Mouse (Mus musculus): ENCODE measurements around the gene Camk1d. TPM values are rescaled to one million over a fixed set of nuclear protein-coding genes. Genes with fewer than 3 reads are reported as not detected.

Gene Camk1d
- polyA plus RNA-seq, 1 experiment from 2014 or later, result 11.3 TPM

DNA sequence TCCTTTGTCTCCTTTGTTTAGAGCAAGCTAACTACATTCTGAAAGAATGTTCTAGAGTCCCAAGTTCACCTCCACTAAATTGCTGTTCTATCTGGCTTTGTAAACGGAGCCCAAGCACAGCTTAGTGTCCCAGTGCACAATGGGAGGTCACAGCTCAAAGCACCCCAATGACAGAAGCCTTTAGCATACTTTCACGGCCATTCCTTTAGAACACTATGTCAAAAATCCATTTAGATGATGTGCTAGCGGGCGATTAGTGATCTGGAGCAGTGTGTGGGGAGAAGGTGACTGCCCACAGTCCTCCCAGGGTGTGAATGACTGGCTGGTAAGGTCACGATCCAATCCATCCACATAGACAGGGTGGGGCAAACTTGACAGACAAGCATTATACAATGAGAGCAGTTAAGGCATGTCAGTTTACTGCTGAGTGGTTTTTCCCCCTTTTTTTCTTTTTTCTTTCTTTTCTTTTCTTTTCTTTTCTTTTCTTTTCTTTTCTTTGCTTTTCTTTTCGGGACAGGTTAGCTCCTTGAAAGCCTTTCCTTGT lies 341.4 kb downstream of the Camk1d start:
- Histone ChIP-seq H3K4me2 (ENCODE audit: low read depth, low read length) (no peak overlapping the region), H3K27me3 (ENCODE audit: control insufficient read depth, insufficient read depth, low read length) (no peaks in the 10 kb centered on the region), H3K9ac (ENCODE audit: low read length) (no peak overlapping the region), H3K4me3 (replicated peaks; ENCODE audit: low read length) (no peak overlapping the region), H3K36me3 (ENCODE audit: control insufficient read depth, insufficient read depth, low read length) (no peaks in the 10 kb centered on the region), H3K9me3 (replicated peaks; ENCODE audit: control insufficient read depth, low read length) (no peaks in the 10 kb centered on the region), H3K27ac (ENCODE audit: low read length) (no peak overlapping the region), H3K4me1 (ENCODE audit: control insufficient read depth, insufficient read depth, low read length) (no peaks in the 10 kb centered on the region)
- ATAC-seq (ENCODE audit: insufficient read depth, low FRiP score), result no peak
- 55% methylated on average over 6 of the region's 6 CpGs for WGBS

DNA sequence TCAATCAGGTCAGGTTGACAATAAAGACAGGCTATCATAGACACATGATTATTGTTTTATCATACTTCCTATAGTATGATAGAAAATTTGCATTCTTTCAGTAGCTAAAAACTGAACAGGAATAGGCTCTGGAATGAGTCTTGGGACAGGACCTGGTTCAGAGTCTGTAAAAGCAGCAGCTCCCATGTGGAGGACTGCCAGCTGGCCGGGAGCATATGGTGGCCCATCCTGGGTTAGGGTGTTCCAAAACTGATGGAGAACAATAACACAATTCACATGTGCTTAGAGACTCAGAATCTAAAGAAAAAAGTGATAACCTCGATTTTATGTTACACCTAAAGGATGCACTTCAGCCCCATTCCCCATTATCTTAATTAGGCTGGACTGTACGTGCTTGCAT lies 343.0 kb downstream of the Camk1d start:
- Histone ChIP-seq H3K4me2 (ENCODE audit: low read depth, low read length) (no peak overlapping the region), H3K4me1 (ENCODE audit: control insufficient read depth, insufficient read depth, low read length) (no peaks in the 10 kb centered on the region), H3K36me3 (ENCODE audit: control insufficient read depth, insufficient read depth, low read length) (no peaks in the 10 kb centered on the region), H3K27me3 (ENCODE audit: control insufficient read depth, insufficient read depth, low read length) (no peaks in the 10 kb centered on the region), H3K9ac (ENCODE audit: low read length) (no peak overlapping the region), H3K4me3 (replicated peaks; ENCODE audit: low read length) (no peak overlapping the region), H3K27ac (ENCODE audit: low read length) (no peak overlapping the region), H3K9me3 (replicated peaks; ENCODE audit: control insufficient read depth, low read length) (no peaks in the 10 kb centered on the region)
- ATAC-seq (ENCODE audit: insufficient read depth, low FRiP score), result no peak
- WGBS, result 72% methylated on average over 3 of the region's 3 CpGs

DNA sequence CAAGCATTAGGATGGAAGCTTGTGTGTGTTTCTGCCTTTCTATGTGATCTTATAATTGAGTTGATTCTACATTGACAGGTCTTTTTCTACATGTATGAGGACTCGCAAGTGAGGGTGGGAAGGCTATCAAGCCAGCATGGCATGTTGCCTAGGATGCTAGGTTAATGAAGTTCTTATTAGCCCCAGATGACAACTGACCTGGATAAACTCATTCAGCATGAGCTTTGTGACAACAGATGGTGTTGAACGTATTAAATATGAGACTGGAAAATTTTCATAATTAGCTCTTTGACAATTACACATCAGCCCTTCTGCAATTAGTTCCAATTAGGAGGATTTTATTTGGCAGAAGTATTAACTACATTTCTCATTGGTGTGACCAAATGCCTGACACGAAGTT lies 343.7 kb downstream of the Camk1d start:
- no peaks in the 10 kb centered on the region for H3K36me3 ChIP-seq (ENCODE audit: control insufficient read depth, insufficient read depth, low read length)
- no peak overlapping the region for H3K27ac ChIP-seq (ENCODE audit: low read length)
- no peak for ATAC-seq (ENCODE audit: insufficient read depth, low FRiP score)
- no peak overlapping the region for H3K4me2 ChIP-seq (ENCODE audit: low read depth, low read length)
- WGBS, result 81% methylated on average over 3 of the region's 3 CpGs
- no peak overlapping the region for H3K4me3 ChIP-seq (replicated peaks; ENCODE audit: low read length)
- no peaks in the 10 kb centered on the region for H3K27me3 ChIP-seq (ENCODE audit: control insufficient read depth, insufficient read depth, low read length)
- no peak overlapping the region for H3K9ac ChIP-seq (ENCODE audit: low read length)
- no peaks in the 10 kb centered on the region for H3K9me3 ChIP-seq (replicated peaks; ENCODE audit: control insufficient read depth, low read length)
- H3K4me1 ChIP-seq (ENCODE audit: control insufficient read depth, insufficient read depth, low read length), result no peaks in the 10 kb centered on the region

DNA sequence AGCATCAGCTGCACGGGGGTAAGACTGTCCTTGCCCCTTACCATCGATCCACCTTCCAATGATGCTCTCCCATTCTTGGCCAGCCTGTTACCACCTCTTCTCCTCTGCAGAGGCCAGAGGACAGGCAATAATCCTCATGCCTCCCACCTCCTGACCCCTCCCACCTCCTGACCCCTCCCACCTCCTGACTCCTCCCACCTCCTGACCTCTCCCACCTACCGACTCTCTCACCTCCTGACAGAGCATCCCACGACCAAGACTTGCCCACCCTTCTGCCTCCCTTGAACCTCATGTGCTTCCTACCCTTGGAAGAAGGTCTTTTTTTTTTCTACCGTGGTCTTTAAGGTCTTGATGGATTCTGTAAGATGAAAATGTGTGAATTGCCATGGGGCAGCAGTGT lies 350.5 kb downstream of the Camk1d start:
- Histone ChIP-seq H3K4me1 (ENCODE audit: control insufficient read depth, insufficient read depth, low read length) (no peaks in the 10 kb centered on the region), H3K27ac (ENCODE audit: low read length) (no peak overlapping the region), H3K4me2 (ENCODE audit: low read depth, low read length) (no peak overlapping the region), H3K36me3 (ENCODE audit: control insufficient read depth, insufficient read depth, low read length) (no peaks in the 10 kb centered on the region), H3K4me3 (replicated peaks; ENCODE audit: low read length) (no peak overlapping the region), H3K27me3 (ENCODE audit: control insufficient read depth, insufficient read depth, low read length) (no peaks in the 10 kb centered on the region), H3K9ac (ENCODE audit: low read length) (no peak overlapping the region), H3K9me3 (replicated peaks; ENCODE audit: control insufficient read depth, low read length) (no peaks in the 10 kb centered on the region)
- no peak for ATAC-seq (ENCODE audit: insufficient read depth, low FRiP score)
- WGBS, result 60% methylated on average over 5 of the region's 5 CpGs

- Histone ChIP-seq H3K36me3 (ENCODE audit: control insufficient read depth, insufficient read depth, low read length) (no peaks in the 10 kb centered on the region), H3K4me2 (ENCODE audit: low read depth, low read length) (no peak overlapping the region), H3K27me3 (ENCODE audit: control insufficient read depth, insufficient read depth, low read length) (no peaks in the 10 kb centered on the region), H3K9ac (ENCODE audit: low read length) (no peak overlapping the region), H3K9me3 (replicated peaks; ENCODE audit: control insufficient read depth, low read length) (no peaks in the 10 kb centered on the region), H3K27ac (ENCODE audit: low read length) (no peak overlapping the region), H3K4me3 (replicated peaks; ENCODE audit: low read length) (no peak overlapping the region), H3K4me1 (ENCODE audit: control insufficient read depth, insufficient read depth, low read length) (no peaks in the 10 kb centered on the region)
- ATAC-seq (ENCODE audit: insufficient read depth, low FRiP score), result no peak
- WGBS, result 66% methylated on average over 5 of the region's 5 CpGs
Measured at GRCm38 (mm10) chr2:5358049-5358448, 356.3 kb downstream of the Camk1d start.

DNA sequence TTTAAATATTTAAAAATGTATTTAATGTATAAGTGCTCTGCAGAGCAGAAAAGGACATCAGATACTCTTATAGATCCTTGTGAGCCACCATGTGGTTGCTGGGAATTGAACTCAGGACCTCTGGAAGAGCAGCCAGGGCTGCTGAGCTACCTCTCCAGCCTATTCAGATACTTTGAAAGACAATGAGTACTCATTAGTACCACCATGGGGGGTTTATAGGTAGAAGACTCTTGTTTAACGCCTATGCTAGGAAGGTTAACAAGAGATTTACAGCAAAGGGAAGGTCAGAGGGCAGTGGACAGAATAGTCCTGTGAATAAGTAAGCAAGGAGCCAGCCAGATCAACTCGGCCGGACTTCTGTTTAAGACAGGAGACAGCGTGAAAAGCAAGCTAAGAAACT lies 357.3 kb downstream of the Camk1d start:
- Histone ChIP-seq H3K36me3 (ENCODE audit: control insufficient read depth, insufficient read depth, low read length) (no peaks in the 10 kb centered on the region), H3K27me3 (ENCODE audit: control insufficient read depth, insufficient read depth, low read length) (no peaks in the 10 kb centered on the region), H3K9me3 (replicated peaks; ENCODE audit: control insufficient read depth, low read length) (no peaks in the 10 kb centered on the region), H3K27ac (ENCODE audit: low read length) (no peak overlapping the region), H3K4me3 (replicated peaks; ENCODE audit: low read length) (no peak overlapping the region), H3K9ac (ENCODE audit: low read length) (no peak overlapping the region), H3K4me2 (ENCODE audit: low read depth, low read length) (no peak overlapping the region), H3K4me1 (ENCODE audit: control insufficient read depth, insufficient read depth, low read length) (no peaks in the 10 kb centered on the region)
- WGBS, result 77% methylated on average over 4 of the region's 4 CpGs
- ATAC-seq (ENCODE audit: insufficient read depth, low FRiP score), result no peak

DNA sequence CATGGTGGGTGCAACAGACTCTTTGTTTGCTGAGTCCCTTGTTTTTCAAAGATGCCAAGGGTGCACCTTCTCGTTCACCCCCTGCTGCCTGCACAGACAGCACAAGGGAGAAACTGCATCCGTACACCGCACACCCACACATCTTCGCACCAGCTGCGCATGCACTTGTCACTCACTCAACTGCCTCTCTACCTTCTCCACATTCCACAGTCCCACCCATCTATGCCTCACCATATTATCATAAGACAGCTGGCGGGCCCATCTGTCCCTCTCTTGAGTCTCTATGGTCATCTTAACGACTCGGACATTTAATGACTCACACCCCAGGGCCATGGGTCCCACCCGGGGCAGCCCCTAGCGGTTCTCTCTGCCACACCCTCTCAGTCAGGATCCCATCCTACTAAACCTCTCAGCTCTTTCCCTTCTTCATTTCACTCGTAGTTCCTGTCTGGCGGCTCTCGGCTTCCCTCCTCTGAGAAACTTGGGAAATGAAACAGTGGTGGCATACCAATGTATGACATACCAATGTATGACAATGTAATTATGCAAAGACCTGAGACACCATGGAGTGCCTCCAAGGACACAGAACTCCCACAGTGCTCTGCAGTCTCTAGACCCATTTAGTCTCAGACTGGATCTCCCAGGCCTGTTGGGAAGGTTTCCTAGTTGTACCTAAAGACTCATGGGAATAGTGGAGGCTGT lies 361.3 kb downstream of the Camk1d start:
- Histone ChIP-seq H3K4me1 (ENCODE audit: control insufficient read depth, insufficient read depth, low read length) (no peaks in the 10 kb centered on the region), H3K36me3 (ENCODE audit: control insufficient read depth, insufficient read depth, low read length) (no peaks in the 10 kb centered on the region), H3K9ac (ENCODE audit: low read length) (no peak overlapping the region), H3K27me3 (ENCODE audit: control insufficient read depth, insufficient read depth, low read length) (no peaks in the 10 kb centered on the region), H3K9me3 (replicated peaks; ENCODE audit: control insufficient read depth, low read length) (no peaks in the 10 kb centered on the region), H3K27ac (ENCODE audit: low read length) (no peak overlapping the region), H3K4me3 (replicated peaks; ENCODE audit: low read length) (no peak overlapping the region), H3K4me2 (ENCODE audit: low read depth, low read length) (no peak overlapping the region)
- WGBS, result 87% methylated on average over 13 of the region's 13 CpGs
- no peak for ATAC-seq (ENCODE audit: insufficient read depth, low FRiP score)

DNA sequence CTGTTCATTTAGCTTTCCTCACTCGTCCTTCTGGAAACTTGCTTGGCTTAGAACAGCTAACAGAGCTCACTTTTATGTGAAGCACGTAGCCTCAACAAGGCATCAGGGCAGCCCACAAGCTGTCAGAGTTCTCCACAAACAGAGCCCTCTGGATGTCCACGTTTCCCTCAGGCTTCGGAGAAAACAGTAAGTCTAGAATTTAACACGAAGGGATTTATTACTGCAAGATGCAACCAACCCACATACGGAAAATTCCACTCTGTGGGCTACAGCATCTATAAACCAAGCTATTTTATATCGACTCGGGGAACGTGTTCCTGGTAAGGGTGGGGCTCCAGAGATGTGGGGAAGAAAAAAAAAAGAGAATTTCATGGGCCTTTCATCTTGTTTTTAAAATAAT lies 369.0 kb downstream of the Camk1d start:
- Histone ChIP-seq H3K4me3 (replicated peaks; ENCODE audit: low read length) (no peak overlapping the region), H3K9me3 (replicated peaks; ENCODE audit: control insufficient read depth, low read length) (no peaks in the 10 kb centered on the region), H3K27ac (ENCODE audit: low read length) (no peak overlapping the region), H3K4me2 (ENCODE audit: low read depth, low read length) (no peak overlapping the region), H3K27me3 (ENCODE audit: control insufficient read depth, insufficient read depth, low read length) (no peaks in the 10 kb centered on the region), H3K9ac (ENCODE audit: low read length) (no peak overlapping the region), H3K36me3 (ENCODE audit: control insufficient read depth, insufficient read depth, low read length) (no peaks in the 10 kb centered on the region), H3K4me1 (ENCODE audit: control insufficient read depth, insufficient read depth, low read length) (no peaks in the 10 kb centered on the region)
- WGBS, result 67% methylated on average over 9 of the region's 9 CpGs
- no peak for ATAC-seq (ENCODE audit: insufficient read depth, low FRiP score)

DNA sequence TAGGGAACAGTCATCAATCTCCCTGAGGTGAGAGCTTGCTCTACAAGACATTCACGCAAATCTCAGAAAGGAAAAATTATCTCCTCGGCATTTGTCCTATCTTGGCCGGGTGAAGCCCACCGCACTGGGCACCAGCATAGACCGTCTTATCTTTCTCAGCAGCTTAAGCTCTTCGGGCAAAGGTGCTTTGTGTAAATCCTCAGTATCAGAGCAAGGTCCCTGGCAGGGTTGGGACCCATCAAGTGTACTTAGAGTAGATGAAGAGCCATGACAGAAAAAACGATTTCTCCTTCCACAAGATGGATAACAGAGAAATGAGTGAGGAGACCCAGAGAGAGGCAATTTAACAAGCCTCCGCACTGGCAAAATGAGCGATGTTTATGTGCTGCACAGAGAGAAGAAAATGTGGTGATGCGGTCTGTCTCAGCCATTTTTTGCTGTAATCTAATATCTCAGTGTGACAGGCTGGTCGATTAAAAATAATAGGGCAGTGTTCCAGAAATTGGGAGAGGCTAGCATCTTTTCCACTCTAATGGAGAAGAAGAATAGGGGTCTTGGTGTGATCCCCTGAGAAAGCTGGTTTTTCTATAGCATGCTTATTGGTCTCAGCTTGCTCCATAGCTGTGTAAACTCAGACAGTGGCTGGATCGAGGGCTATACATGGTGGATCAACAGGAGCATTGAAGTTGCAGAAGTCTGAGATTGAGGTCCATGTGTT lies 386.6 kb downstream of the Camk1d start:
- Histone ChIP-seq H3K27me3 (ENCODE audit: control insufficient read depth, insufficient read depth, low read length) (no peaks in the 10 kb centered on the region), H3K9ac (ENCODE audit: low read length) (no peak overlapping the region), H3K4me1 (ENCODE audit: control insufficient read depth, insufficient read depth, low read length) (no peaks in the 10 kb centered on the region), H3K36me3 (ENCODE audit: control insufficient read depth, insufficient read depth, low read length) (no peaks in the 10 kb centered on the region), H3K27ac (ENCODE audit: low read length) (no peak overlapping the region), H3K4me2 (ENCODE audit: low read depth, low read length) (no peak overlapping the region), H3K4me3 (replicated peaks; ENCODE audit: low read length) (no peak overlapping the region), H3K9me3 (replicated peaks; ENCODE audit: control insufficient read depth, low read length) (no peaks in the 10 kb centered on the region)
- no peak for ATAC-seq (ENCODE audit: insufficient read depth, low FRiP score)
- 73% methylated on average over 12 of the region's 12 CpGs for WGBS

Data from stomach, embryonic 16.5 days (tissue).